Mouse (Mus musculus) MEL (cell line): ENCODE data around the gene Tgif1.

Experiments
- MEF2A ChIP-seq: IDR thresholded peaks from 2 replicates; pipeline ENCODE4 v1.6.1; 2014; ENCODE audit warnings: low read depth, mild to moderate bottlenecking, inconsistent platforms, low read length, improper control_type of control experiment; ENCODE audit not compliant: poor library complexity, insufficient replicate concordance, severe bottlenecking; ENCODE audit errors: extremely low read depth
- POLR2A ChIP-seq, 2 experiments: IDR thresholded peaks; 2 replicates each; pipeline ENCODE4 v1.6.1; 2011 to 2012; ENCODE audit warnings: low read length in 2 of 2, mild to moderate bottlenecking in 2 of 2, control low read depth in 1 of 2, improper control_type of control experiment in 1 of 2, low read depth in 1 of 2, moderate library complexity in 1 of 2; ENCODE audit not compliant: control insufficient read depth in 1 of 2, insufficient read depth in 1 of 2, poor library complexity in 1 of 2

DNA sequence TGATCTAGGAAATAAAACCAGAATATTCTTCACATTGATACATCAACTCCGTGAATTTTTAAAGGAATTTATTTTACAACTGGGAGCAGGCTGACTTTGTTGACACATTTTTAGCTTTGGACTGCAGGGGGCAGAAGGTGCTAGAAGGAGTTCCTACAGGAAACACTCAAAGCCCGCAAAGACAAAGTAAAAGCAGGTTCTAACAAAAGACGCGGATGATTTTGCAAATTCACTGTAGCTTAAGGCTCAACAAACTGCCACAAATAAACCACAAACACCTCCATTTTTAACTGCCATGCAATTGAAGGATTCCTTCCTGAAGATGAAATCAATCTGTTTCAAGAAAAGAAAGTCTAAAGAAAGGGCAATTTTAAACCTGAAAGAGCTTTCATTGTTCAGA is 6.3 kb downstream of the Tgif1 start:
- TF ChIP-seq MEF2A (no peak), POLR2A (IDR thresholded peaks at IDR 0.05; ENCODE audit: control insufficient read depth in 1 of 2, insufficient read depth in 1 of 2, low read depth in 1 of 2, low read length in 2 of 2, poor library complexity in 1 of 2) (no peak)
